Mouse (Mus musculus) G1E (cell line): Measurements from ENCODE around the gene Ubxn6.

Source experiments
- CTCF ChIP-seq: IDR thresholded peaks from 2 replicates; pipeline ENCODE4 v1.5.1; 2012; ENCODE audit warnings: low read depth, low read length, inconsistent platforms, mixed read lengths
- GATA2 ChIP-seq: IDR thresholded peaks from 2 replicates; pipeline ENCODE4 v1.6.1; 2012; ENCODE audit warnings: low read depth, low read length, inconsistent platforms, borderline replicate concordance

DNA sequence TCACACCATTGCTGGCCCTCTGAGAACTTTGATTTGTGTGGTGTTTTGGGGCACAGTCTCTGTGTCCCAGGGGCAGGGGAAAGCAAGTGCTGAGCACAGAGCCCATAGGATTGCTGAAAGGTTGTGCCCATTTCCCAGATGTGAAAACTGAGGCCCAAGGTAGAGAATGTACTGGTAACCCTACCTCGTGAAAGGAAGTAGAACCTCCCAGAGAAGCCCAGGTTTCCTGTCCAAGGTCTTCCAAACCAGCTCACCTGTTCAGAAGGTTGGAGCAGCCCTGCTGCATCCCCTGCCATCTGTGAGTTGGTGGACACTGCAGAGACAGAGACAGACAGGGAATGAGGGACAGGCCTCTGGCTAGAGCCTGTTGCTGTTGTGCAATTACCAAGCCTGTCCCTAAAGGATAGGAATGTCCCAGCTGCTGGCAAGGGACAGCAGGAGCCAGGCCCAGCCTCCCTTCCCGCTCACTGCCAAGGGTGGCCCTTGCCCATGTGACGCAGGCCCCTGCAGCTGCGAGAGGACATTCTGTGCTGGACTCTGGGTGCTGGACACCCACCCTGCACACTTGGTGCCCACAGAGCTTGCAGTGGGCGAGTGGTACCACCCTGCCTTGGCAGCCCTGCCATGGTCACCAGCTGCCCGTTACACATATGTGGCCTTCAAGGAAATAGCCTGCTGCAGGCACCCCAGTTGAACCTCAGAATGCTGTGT is 33.7 kb upstream of the Ubxn6 start:
- no peak for TF ChIP-seq CTCF
- no peak for TF ChIP-seq GATA2
